Mouse (Mus musculus): Measurements from ENCODE around the gene Iars.

DNA sequence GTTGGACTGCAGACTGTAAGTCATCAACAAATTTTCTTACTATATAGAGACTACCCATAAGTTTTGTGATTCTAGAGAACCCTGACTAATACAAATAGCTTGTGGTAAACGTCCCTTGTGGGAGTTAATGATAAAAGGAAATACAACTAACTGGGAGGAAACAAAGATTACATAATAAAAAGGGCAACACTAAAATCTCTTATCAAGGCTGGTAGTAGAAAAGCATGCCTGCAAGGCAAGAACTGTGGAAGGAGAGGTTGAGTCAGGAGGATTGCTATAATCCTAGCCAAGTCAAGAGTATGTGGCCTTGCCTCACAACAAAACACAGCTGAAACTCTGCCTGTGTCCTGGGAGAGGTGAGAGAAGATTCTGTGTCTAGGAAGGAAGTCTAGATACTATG lies 78.8 kb downstream of the Iars start:
- TF ChIP-seq CTCF (IDR thresholded peaks at IDR 0.05; ENCODE audit: low read depth) (no peak), EP300 (IDR thresholded peaks at IDR 0.05; ENCODE audit: low read depth) (no peak)

Data from heart, postnatal 0 days (tissue).